Mouse (Mus musculus) hindbrain, embryonic 16.5 days (tissue): ENCODE results near the gene Mtif2. TPM values are rescaled to one million over a fixed set of nuclear protein-coding genes. Genes with fewer than 3 reads are reported as not detected.

Experiments used
- polyA plus RNA-seq: library from polyadenylated mRNA; unstranded; fragments of >200 nt; fragmentation: Nextera tagmentation; extraction: Ambion mirVana; gene quantifications from 2 replicates; pipeline ENCODE4 v1.2.1, GENCODE M21; 2015

Mtif2 gene
- polyA plus RNA-seq, 1 experiment from 2014 or later = 38.7 TPM

Other genes with a start within 250 kb of the Mtif2 start
- gene Ccdc88a, start 152.8 kb upstream of the Mtif2 start, polyA plus RNA-seq = 71.1 and 73.8 TPM in 2 replicates
- gene Prorsd1, start 11.4 kb upstream of the Mtif2 start, polyA plus RNA-seq = 8.4 and 11.0 TPM in 2 replicates
- gene Clhc1, start 21.5 kb downstream of the Mtif2 start, polyA plus RNA-seq = 0.08 and 0.15 TPM in 2 replicates
- gene Rps27a, start 21.7 kb downstream of the Mtif2 start, polyA plus RNA-seq = 463 and 486 TPM in 2 replicates
- 130 and 139 TPM in 2 replicates for gene Rtn4, start 166.5 kb downstream of the Mtif2 start, polyA plus RNA-seq